Mouse (Mus musculus) neural tube, embryonic 12.5 days (tissue): ENCODE results near the gene Trpc3. TPM values are rescaled to one million over a fixed set of nuclear protein-coding genes. Genes with fewer than 3 reads are reported as not detected.
A peak's percentile ranks its signal among the peaks of the same experiment; 100 is the strongest.
"Not testable (repeated sequence)": the region's sequence is repeated elsewhere in the genome, so short reads cannot be mapped to it uniquely, and the experiment has no call there.

Experiments
- ATAC-seq: fragments of 200-750 bp; cut with Nextera tagmentation; 2 replicates; pipeline ENCODE4 v1.8.0; 2017; ENCODE audit warnings: low read depth, mild to moderate bottlenecking, moderate TSS enrichment, moderate library complexity; ENCODE audit not compliant: low FRiP score
- H3K27ac ChIP-seq: fragments of 300-500 bp; sonication (generic); 2 replicates; pipeline ENCODE4 v1.5.1; 2016
- H3K27me3 ChIP-seq: fragments of 300-500 bp; sonication (generic); replicated peaks from 2 replicates; pipeline ENCODE4 v1.6.1; 2016; ENCODE audit warnings: mild to moderate bottlenecking
- H3K36me3 ChIP-seq: fragments of 300-500 bp; sonication (generic); 2 replicates; pipeline ENCODE4 v1.6.1; 2016; ENCODE audit warnings: mild to moderate bottlenecking
- H3K4me1 ChIP-seq: fragments of 300-500 bp; sonication (generic); 2 replicates; pipeline ENCODE4 v1.6.1; 2016
- H3K4me2 ChIP-seq: fragments of 300-500 bp; sonication (generic); replicated peaks from 2 replicates; pipeline ENCODE4 v1.6.1; 2016; ENCODE audit warnings: mild to moderate bottlenecking
- H3K4me3 ChIP-seq: fragments of 300-500 bp; sonication (generic); 2 replicates; pipeline ENCODE4 v1.5.1; 2016
- H3K9ac ChIP-seq: fragments of 300-500 bp; sonication (generic); 2 replicates; pipeline ENCODE4 v1.6.1; 2016; ENCODE audit warnings: mild to moderate bottlenecking
- H3K9me3 ChIP-seq: fragments of 300-500 bp; sonication (generic); 2 replicates; pipeline ENCODE4 v1.6.1; 2016; ENCODE audit warnings: mild to moderate bottlenecking
- whole genome bisulfite sequencing: fragments of 180-500 bp; shearing (Covaris S2); methylation state at CpG from one replicate; pipeline ENCODE4 v1.1.7; 2016; 5-methylcytosine and 5-hydroxymethylcytosine counted together
- polyA plus RNA-seq: library from polyadenylated mRNA; unstranded; fragments of >200 nt; fragmentation: Nextera tagmentation; extraction: Ambion mirVana; gene quantifications from 2 replicates; pipeline ENCODE4 v1.2.1, GENCODE M21; 2016

Gene Trpc3
- polyA plus RNA-seq, 1 experiment from 2014 or later = 7.9 TPM

GRCm38 (mm10) chr3:36643354-36643753 is 46.6 kb downstream of the Trpc3 start:
- WGBS = 80% methylated on average over 3 of the region's 3 CpGs
- ATAC-seq = no peak
- H3K9me3 ChIP-seq = no peaks in the 10 kb centered on the region

GRCm38 (mm10) chr3:36642736-36643135 is 47.2 kb downstream of the Trpc3 start:
- no peaks in the 10 kb centered on the region for H3K27me3 ChIP-seq
- no peak overlapping the region for H3K27ac ChIP-seq
- no peak overlapping the region for H3K4me2 ChIP-seq
- ATAC-seq = no peak
- H3K9ac ChIP-seq = no peak overlapping the region
- no peaks in the 10 kb centered on the region for H3K36me3 ChIP-seq
- no peak overlapping the region for H3K4me3 ChIP-seq
- H3K9me3 ChIP-seq = no peaks in the 10 kb centered on the region
- 76% methylated on average over 13 of the region's 13 CpGs for WGBS
- no peaks in the 10 kb centered on the region for H3K4me1 ChIP-seq

More at GRCm38 (mm10) chr3:36643354-36643753, 46.6 kb downstream of the Trpc3 start:
- Histone ChIP-seq H3K9ac (no peak overlapping the region), H3K4me1 (no peaks in the 10 kb centered on the region), H3K4me2 (no peak overlapping the region), H3K27me3 (no peaks in the 10 kb centered on the region), H3K36me3 (no peaks in the 10 kb centered on the region), H3K27ac (no peak overlapping the region), H3K4me3 (no peak overlapping the region)

- 58% methylated on average over 2 of the region's 2 CpGs for WGBS
- Histone ChIP-seq H3K4me2 (no peak overlapping the region), H3K36me3 (no peaks in the 10 kb centered on the region), H3K27me3 (no peaks in the 10 kb centered on the region), H3K9me3 (no peaks in the 10 kb centered on the region), H3K4me3 (no peak overlapping the region), H3K27ac (no peak overlapping the region), H3K4me1 (no peaks in the 10 kb centered on the region), H3K9ac (no peak overlapping the region)
- ATAC-seq = no peak
Measured at GRCm38 (mm10) chr3:36640787-36641186, 49.2 kb downstream of the Trpc3 start.

GRCm38 (mm10) chr3:36635449-36635848 is 54.5 kb downstream of the Trpc3 start:
- no peak overlapping the region for H3K27ac ChIP-seq
- no peaks in the 10 kb centered on the region for H3K9me3 ChIP-seq
- no peaks in the 10 kb centered on the region for H3K4me1 ChIP-seq
- H3K9ac ChIP-seq = no peak overlapping the region
- H3K36me3 ChIP-seq = no peaks in the 10 kb centered on the region
- H3K4me3 ChIP-seq = no peak overlapping the region
- H3K27me3 ChIP-seq = no peaks in the 10 kb centered on the region
- whole genome bisulfite sequencing = 25% methylated on average over 4 of the region's 4 CpGs
- no peak overlapping the region for H3K4me2 ChIP-seq
- ATAC-seq = no peak

DNA sequence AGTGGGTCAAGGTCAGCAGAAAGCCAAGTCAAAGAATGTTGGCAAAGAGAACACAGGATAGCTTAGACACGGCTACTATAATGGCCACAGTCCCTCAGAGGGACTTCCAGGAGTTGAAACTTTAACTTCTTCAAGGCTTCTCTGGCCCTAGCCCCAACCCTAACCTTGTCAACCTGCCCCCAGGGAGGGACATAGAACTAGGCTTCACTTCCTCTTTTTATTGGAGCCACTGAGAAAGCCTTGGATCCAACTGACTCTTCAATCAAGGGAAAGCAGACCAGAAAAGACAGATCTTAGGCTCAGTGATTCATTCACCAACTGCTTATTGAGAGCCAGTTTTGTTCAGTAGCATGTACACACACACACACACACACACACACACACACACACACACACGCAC is 63.2 kb downstream of the Trpc3 start:
- no peaks in the 10 kb centered on the region for H3K27me3 ChIP-seq
- H3K4me3 ChIP-seq = no peak overlapping the region
- H3K36me3 ChIP-seq = no peaks in the 10 kb centered on the region
- no peak overlapping the region for H3K9ac ChIP-seq
- no peaks in the 10 kb centered on the region for H3K4me1 ChIP-seq
- no peaks in the 10 kb centered on the region for H3K9me3 ChIP-seq
- WGBS = 76% methylated on average over 2 of the region's 2 CpGs
- H3K4me2 ChIP-seq = no peak overlapping the region
- no peak for ATAC-seq
- no peak overlapping the region for H3K27ac ChIP-seq

DNA sequence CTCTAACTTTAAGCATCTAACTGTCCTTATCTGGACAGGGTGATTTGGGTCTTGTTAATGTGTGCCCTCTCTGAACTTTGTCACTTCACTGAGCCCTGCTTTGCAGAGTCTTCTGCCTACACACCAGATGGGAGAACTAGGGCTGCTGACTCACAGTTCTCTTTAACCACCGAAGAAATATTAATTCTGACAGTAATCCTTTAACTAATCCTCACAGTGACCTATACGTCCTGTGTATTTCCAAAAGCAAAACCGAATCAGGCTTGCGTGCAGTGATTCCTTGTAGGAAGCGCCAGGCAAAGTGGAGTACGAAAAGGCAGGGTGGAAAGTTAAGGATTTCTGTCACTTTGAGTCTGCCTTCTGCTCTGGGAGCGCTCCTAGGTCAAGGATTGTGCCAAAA is 71.8 kb downstream of the Trpc3 start:
- 82% methylated on average over 7 of the region's 7 CpGs for WGBS
- no peak overlapping the region for H3K27ac ChIP-seq

DNA sequence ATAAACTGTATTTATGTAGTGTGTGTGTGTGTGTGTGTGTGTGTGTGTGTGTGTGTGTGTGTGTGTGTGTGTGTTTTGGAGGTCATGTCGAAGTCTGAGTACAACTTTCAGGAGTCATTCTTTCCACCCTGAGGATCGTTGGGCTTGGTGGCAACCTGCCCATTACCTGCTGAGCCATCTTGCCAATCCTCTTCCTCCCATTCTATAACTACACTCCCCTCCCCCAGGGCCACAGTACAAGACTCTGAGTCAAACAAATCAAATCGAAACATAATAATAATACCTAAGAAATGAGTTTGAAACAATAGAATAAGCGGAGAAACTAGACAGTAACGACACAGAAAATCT is 76.1 kb downstream of the Trpc3 start:
- WGBS = 76% methylated on average over 5 of the region's 5 CpGs
- H3K27me3 ChIP-seq = no peaks in the 10 kb centered on the region
- no peak for ATAC-seq
- H3K4me3 ChIP-seq = no peak overlapping the region
- peaks cover 2% of the 10 kb centered on the region; the same call in 1 of the 2 replicates for H3K4me1 ChIP-seq
- H3K27ac ChIP-seq = no peak overlapping the region
- peak overlapping the region; percentile 68 for H3K4me2 ChIP-seq
- no peaks in the 10 kb centered on the region for H3K9me3 ChIP-seq
- no peak overlapping the region for H3K9ac ChIP-seq
- H3K36me3 ChIP-seq = no peaks in the 10 kb centered on the region

More for the DNA sequence above, 71.8 kb downstream of the Trpc3 start:
- Histone ChIP-seq H3K9me3 (no peaks in the 10 kb centered on the region), H3K27me3 (no peaks in the 10 kb centered on the region), H3K4me3 (no peak overlapping the region), H3K4me2 (no peak overlapping the region), H3K4me1 (peaks cover 2% of the 10 kb centered on the region; the same call in 1 of the 2 replicates), H3K9ac (no peak overlapping the region), H3K36me3 (no peaks in the 10 kb centered on the region)
- no peak for ATAC-seq

DNA sequence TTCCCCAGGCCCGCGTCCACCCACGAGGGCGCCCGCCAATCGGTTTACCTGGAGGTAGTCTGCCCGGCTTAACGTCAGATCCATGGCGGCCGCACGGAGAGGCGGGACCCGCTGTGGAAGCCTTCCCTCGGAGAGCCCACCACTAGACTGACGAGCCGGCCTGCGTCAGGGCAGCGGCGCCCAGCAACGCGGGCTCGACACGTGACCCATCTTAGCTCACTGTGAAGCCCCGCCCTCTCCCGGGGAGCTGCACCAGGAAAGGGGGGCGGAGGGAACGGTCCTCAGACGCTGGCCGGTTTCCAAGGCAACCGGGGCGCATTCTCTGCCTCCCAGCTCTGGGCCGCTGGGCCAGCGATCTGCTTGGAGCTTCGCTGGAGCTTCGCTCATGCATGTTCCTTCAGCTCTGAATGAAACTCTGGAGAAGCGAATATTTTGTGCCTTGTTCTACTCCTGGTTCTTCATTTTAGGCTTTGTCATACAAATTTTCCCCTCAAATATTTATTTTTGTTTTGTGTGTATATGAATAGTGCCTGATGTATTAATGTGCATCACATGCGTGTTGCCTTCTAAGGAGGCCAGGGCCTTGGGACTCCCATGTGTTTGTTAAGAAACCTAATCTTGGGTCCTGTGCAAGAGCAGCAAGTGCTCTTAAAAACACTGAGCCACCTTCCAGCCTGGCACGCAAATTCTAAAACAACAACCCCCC is 76.6 kb downstream of the Trpc3 start, which contains the start of gene Bbs7:
TSS of gene Bbs7 (minus strand) at position 276 of the 706 bp plus-strand sequence.
- H3K9me3 ChIP-seq = no peaks in the 10 kb centered on the region
- 5% methylated on average over 38 of the region's 38 CpGs for WGBS
- H3K4me2 ChIP-seq = peak within 1 kb of the TSS; percentile 68
- peak within 1 kb of the TSS; percentile 64 for H3K4me3 ChIP-seq
- ATAC-seq = peak; percentile 100
- H3K4me1 ChIP-seq = peaks cover 2% of the 10 kb centered on the region; the same call in 1 of the 2 replicates
- H3K36me3 ChIP-seq = no peaks in the 10 kb centered on the region
- peak within 1 kb of the TSS; percentile 76 for H3K9ac ChIP-seq
- H3K27me3 ChIP-seq = no peaks in the 10 kb centered on the region
- 0 out of 2 replicates have a peak within 1 kb of the TSS, but pooled peaks have one; percentile 22 for H3K27ac ChIP-seq

DNA sequence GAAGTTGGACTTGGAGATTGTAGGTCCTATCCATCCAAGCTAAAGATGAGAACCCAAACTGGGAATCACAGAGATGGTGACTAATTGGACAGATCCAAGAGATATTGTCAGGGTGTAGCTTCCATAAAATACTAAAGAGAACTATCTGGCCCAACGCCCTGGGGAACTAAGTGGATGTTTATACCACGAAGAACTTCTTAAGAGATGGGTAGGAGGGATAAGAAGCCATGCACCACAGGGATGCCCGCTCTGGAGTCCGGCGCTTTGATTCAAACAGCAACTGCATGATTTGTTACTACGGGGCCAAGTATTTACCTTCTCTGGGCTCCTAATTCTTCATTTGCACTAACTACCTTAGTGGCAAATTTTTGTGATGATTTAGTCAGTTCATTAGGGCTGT is 77.3 kb downstream of the Trpc3 start:
- H3K9me3 ChIP-seq = no peaks in the 10 kb centered on the region
- H3K9ac ChIP-seq = peak overlapping the region; percentile 76
- peak overlapping the region; percentile 68 for H3K4me2 ChIP-seq
- no peaks in the 10 kb centered on the region for H3K36me3 ChIP-seq
- H3K27me3 ChIP-seq = no peaks in the 10 kb centered on the region
- peak overlapping the region; percentile 64 for H3K4me3 ChIP-seq
- peaks cover 2% of the 10 kb centered on the region; the same call in 1 of the 2 replicates for H3K4me1 ChIP-seq
- peak; percentile 65 for ATAC-seq
- 0 out of 2 replicates have a peak overlapping the region, but pooled peaks have one; percentile 22 for H3K27ac ChIP-seq
- WGBS = 4% methylated on average over 6 of the region's 6 CpGs

GRCm38 (mm10) chr3:36605894-36606783 is 83.8 kb downstream of the Trpc3 start:
- ATAC-seq = no peak
- Histone ChIP-seq H3K4me3 (no peak overlapping the region), H3K9ac (no peak overlapping the region), H3K4me2 (no peak overlapping the region), H3K36me3 (peaks cover 8% of the 10 kb centered on the region), H3K9me3 (no peaks in the 10 kb centered on the region), H3K4me1 (no peaks in the 10 kb centered on the region), H3K27me3 (no peaks in the 10 kb centered on the region), H3K27ac (no peak overlapping the region)
- WGBS = 83% methylated on average over 7 of the region's 7 CpGs

DNA sequence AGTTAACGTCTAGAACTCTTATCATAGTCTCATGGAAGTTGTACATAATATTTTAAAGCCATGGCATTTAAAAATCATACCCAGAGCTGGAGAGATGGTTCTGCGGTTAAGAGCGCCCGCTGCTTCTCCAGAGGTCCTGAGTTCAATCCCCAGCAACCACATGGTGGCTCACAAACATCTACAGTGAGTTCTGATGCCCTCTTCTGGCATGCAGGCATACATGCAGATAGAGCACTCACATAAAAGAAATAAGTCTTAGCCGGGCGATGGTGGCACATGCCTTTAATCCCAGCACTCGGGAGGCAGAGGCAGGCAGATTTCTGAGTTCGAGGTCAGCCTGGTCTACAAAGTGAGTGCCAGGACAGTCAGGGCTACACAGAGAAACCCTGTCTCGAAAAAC is 90.2 kb downstream of the Trpc3 start:
- H3K9me3 ChIP-seq, ATAC-seq: not testable (repeated sequence)
- 93% methylated on average over 8 of the region's 9 CpGs for WGBS

DNA sequence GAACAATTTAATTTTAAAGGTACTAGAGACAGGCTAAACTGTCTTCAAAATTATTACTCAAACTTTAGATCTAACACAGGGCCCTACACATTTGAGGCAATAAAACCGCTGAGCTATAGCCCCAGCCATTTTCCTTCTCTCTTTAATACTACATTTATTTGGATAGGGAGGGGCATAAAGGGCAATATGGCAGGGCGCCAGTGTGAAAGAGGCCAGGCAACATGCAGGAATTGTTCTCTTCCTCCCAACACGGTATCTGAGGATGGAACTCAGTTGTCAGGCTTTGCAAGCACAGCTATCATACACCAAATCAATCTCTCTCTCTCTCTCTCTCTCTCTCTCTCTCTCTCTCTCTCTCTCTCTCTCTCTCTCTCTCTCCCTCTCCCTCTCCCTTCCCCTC is 91.2 kb downstream of the Trpc3 start:
- no peak overlapping the region for H3K4me2 ChIP-seq
- 80% methylated on average over 3 of the region's 3 CpGs for WGBS
- no peak for ATAC-seq

More for the DNA sequence above, 90.2 kb downstream of the Trpc3 start:
- H3K4me3 ChIP-seq, H3K9ac ChIP-seq, H3K36me3 ChIP-seq, H3K27me3 ChIP-seq, H3K4me2 ChIP-seq, H3K27ac ChIP-seq, H3K4me1 ChIP-seq: not testable (repeated sequence)

More for the DNA sequence above, 91.2 kb downstream of the Trpc3 start:
- Histone ChIP-seq H3K36me3 (peaks cover 7% of the 10 kb centered on the region), H3K4me3 (no peak overlapping the region), H3K9ac (no peak overlapping the region), H3K27ac (no peak overlapping the region), H3K27me3 (no peaks in the 10 kb centered on the region), H3K9me3 (no peaks in the 10 kb centered on the region), H3K4me1 (no peaks in the 10 kb centered on the region)
